19 mouse cellular contexts compared by ENCODE assay signal in genomic region chr4:8366978-8367377, GRCm38 (mm10).
A peak's percentile ranks its signal among the peaks of the same experiment; 100 is the strongest.
DNase-seq lines count a peak whose midpoint lies in the region; ATAC-seq and TF ChIP-seq lines count a peak whose summit lies in the region.
"Had no signal": no experiment of that assay in that cellular context is flagged by ENCODE, and none has a peak within 500 bp of the region (broad histone marks: within the 10 kb centered on the region; RNA-seq: fewer than 3 reads in every experiment).

No protein-coding gene starts in this region.

- 73% methylated on average over 4 of the region's 4 CpGs for WGBS in hindbrain, embryonic 15.5 days
- WGBS in hindbrain, embryonic 10.5 days: 86% methylated on average over 4 of the region's 4 CpGs
- 63% methylated on average over 4 of the region's 4 CpGs for WGBS in liver, adult 2 months
- 80% methylated on average over 4 of the region's 4 CpGs for WGBS in liver, embryonic 11.5 days
- WGBS in neural tube, embryonic 14.5 days: 77% methylated on average over 4 of the region's 4 CpGs

- peak; percentile 67; the same call in 1 of the 2 replicates for ATAC-seq in hindbrain, embryonic 15.5 days (ENCODE audit: low FRiP score, low read depth)
- ATAC-seq in liver, embryonic 11.5 days (replicated peaks; ENCODE audit: low FRiP score): no peak
- 0 out of 2 replicates have a peak, but pooled peaks have one; percentile 29 for ATAC-seq in neural tube, embryonic 14.5 days (ENCODE audit: low read depth)
- ATAC-seq: liver, embryonic 12.5 days had no signal

- DNase-seq in hindbrain, embryonic 10.5 days (ENCODE audit: low spot score): no peak
- DNase-seq in liver, adult 2 months (ENCODE audit: extremely low read depth, low read depth, low spot score): peak; percentile 46
- DNase-seq in liver, embryonic 11.5 days (ENCODE audit: low spot score): no peak
- peak; percentile 59 for DNase-seq in retina, postnatal 1 day
- DNase-seq in adrenal gland, postnatal 4 days (ENCODE audit: low spot score in 2 of 2): no peak
- DNase-seq: cerebellum, adult 8-10 months; cerebellum, postnatal 36 days; gastrocnemius, postnatal 14 days; heart, adult 11 months; kidney, adult 18-20 months; left cerebral cortex, postnatal 4 days had no signal

- no peak overlapping the region for H3K4me2 ChIP-seq in hindbrain, embryonic 15.5 days
- H3K4me2 ChIP-seq in liver, embryonic 11.5 days: no peak overlapping the region
- no peak overlapping the region for H3K4me2 ChIP-seq in neural tube, embryonic 14.5 days (ENCODE audit: low read depth, low read length)
- H3K4me2 ChIP-seq: embryonic facial prominence, embryonic 13.5 days; liver, embryonic 12.5 days had no signal

- H3K79me2 ChIP-seq in liver, adult 2 months (ENCODE audit: control insufficient read depth, insufficient read depth, low read length): no peaks in the 10 kb centered on the region

- H3K36me3 ChIP-seq in hindbrain, embryonic 15.5 days: no peaks in the 10 kb centered on the region
- no peaks in the 10 kb centered on the region for H3K36me3 ChIP-seq in hindbrain, embryonic 10.5 days
- no peaks in the 10 kb centered on the region for H3K36me3 ChIP-seq in liver, adult 2 months (ENCODE audit: control insufficient read depth, insufficient read depth, low read length)
- H3K36me3 ChIP-seq in liver, embryonic 11.5 days (ENCODE audit: control insufficient read depth, insufficient read depth, low read length): no peaks in the 10 kb centered on the region
- no peaks in the 10 kb centered on the region for H3K36me3 ChIP-seq in neural tube, embryonic 14.5 days (ENCODE audit: control insufficient read depth, insufficient read depth, low read length)
- H3K36me3 ChIP-seq: embryonic facial prominence, embryonic 13.5 days; G1E; liver, embryonic 12.5 days had no signal

- no peak overlapping the region for H3K9ac ChIP-seq in hindbrain, embryonic 15.5 days
- H3K9ac ChIP-seq in liver, adult 2 months (ENCODE audit: low read depth, low read length): no peak overlapping the region
- H3K9ac ChIP-seq in liver, embryonic 11.5 days (ENCODE audit: low read depth, low read length): no peak overlapping the region
- no peak overlapping the region for H3K9ac ChIP-seq in neural tube, embryonic 14.5 days (replicated peaks; ENCODE audit: low read depth, low read length)
- H3K9ac ChIP-seq: embryonic facial prominence, embryonic 13.5 days; forebrain, postnatal 0 days; liver, embryonic 12.5 days had no signal

- H3K4me1 ChIP-seq in hindbrain, embryonic 15.5 days (replicated peaks): no peaks in the 10 kb centered on the region
- no peaks in the 10 kb centered on the region for H3K4me1 ChIP-seq in hindbrain, embryonic 10.5 days (replicated peaks)
- H3K4me1 ChIP-seq in liver, adult 2 months (ENCODE audit: control insufficient read depth, insufficient read depth, low read length): peaks cover 8% of the 10 kb centered on the region; the same call in 1 of the 2 replicates
- H3K4me1 ChIP-seq in liver, embryonic 11.5 days (replicated peaks; ENCODE audit: control insufficient read depth, insufficient read depth, low read length): no peaks in the 10 kb centered on the region
- H3K4me1 ChIP-seq in neural tube, embryonic 14.5 days (ENCODE audit: control insufficient read depth, insufficient read depth, low read length): no peaks in the 10 kb centered on the region
- H3K4me1 ChIP-seq: liver, embryonic 12.5 days had no signal

- TF ChIP-seq CTCF in liver, adult 2 months (IDR thresholded peaks at IDR 0.05; ENCODE audit: low read depth, low read length): no peak

- no peaks in the 10 kb centered on the region for H3K9me3 ChIP-seq in hindbrain, embryonic 15.5 days
- no peaks in the 10 kb centered on the region for H3K9me3 ChIP-seq in hindbrain, embryonic 10.5 days
- H3K9me3 ChIP-seq in liver, embryonic 11.5 days (ENCODE audit: control insufficient read depth, low read length): no peaks in the 10 kb centered on the region
- no peaks in the 10 kb centered on the region for H3K9me3 ChIP-seq in neural tube, embryonic 14.5 days (ENCODE audit: control insufficient read depth, low read length)
- H3K9me3 ChIP-seq: embryonic facial prominence, embryonic 13.5 days; G1E; liver, embryonic 12.5 days had no signal

- H3K4me3 ChIP-seq in hindbrain, embryonic 15.5 days: no peak overlapping the region
- H3K4me3 ChIP-seq in hindbrain, embryonic 10.5 days: no peak overlapping the region
- no peak overlapping the region for H3K4me3 ChIP-seq in liver, adult 2 months (ENCODE audit: insufficient read depth, low read depth, low read length)
- H3K4me3 ChIP-seq in liver, embryonic 11.5 days (ENCODE audit: low read depth, low read length): no peak overlapping the region
- no peak overlapping the region for H3K4me3 ChIP-seq in neural tube, embryonic 14.5 days (ENCODE audit: low read depth, low read length)
- H3K4me3 ChIP-seq: embryonic facial prominence, embryonic 13.5 days; liver, embryonic 12.5 days had no signal

- no peaks in the 10 kb centered on the region for H3K27me3 ChIP-seq in hindbrain, embryonic 15.5 days
- H3K27me3 ChIP-seq in hindbrain, embryonic 10.5 days (ENCODE audit: insufficient read depth, poor library complexity, severe bottlenecking): no peaks in the 10 kb centered on the region
- no peaks in the 10 kb centered on the region for H3K27me3 ChIP-seq in liver, adult 2 months (ENCODE audit: control insufficient read depth, insufficient read depth, low read length)
- no peaks in the 10 kb centered on the region for H3K27me3 ChIP-seq in liver, embryonic 11.5 days (replicated peaks; ENCODE audit: control insufficient read depth, insufficient read depth, low read length)
- no peaks in the 10 kb centered on the region for H3K27me3 ChIP-seq in neural tube, embryonic 14.5 days (ENCODE audit: control insufficient read depth, insufficient read depth, low read length)
- H3K27me3 ChIP-seq: CH12.LX; embryonic facial prominence, embryonic 13.5 days; liver, embryonic 12.5 days had no signal

- 0 out of 2 replicates have a peak overlapping the region, but pooled peaks have one; percentile 15 for H3K27ac ChIP-seq in hindbrain, embryonic 15.5 days (replicated peaks)
- no peak overlapping the region for H3K27ac ChIP-seq in hindbrain, embryonic 10.5 days
- H3K27ac ChIP-seq in liver, adult 2 months (replicated peaks; ENCODE audit: insufficient read depth, low read depth, low read length): no peak overlapping the region
- no peak overlapping the region for H3K27ac ChIP-seq in liver, embryonic 11.5 days (ENCODE audit: low read depth, low read length)
- no peak overlapping the region for H3K27ac ChIP-seq in neural tube, embryonic 14.5 days (ENCODE audit: low read depth, low read length)
- H3K27ac ChIP-seq: embryonic facial prominence, embryonic 13.5 days; left cerebral cortex, adult 2 months; liver, embryonic 12.5 days had no signal

- TF ChIP-seq POLR2A in liver, adult 2 months (IDR thresholded peaks at IDR 0.05; ENCODE audit: extremely low read depth, insufficient read depth, low read length): no peak

Comparison
In these comparisons a context has a peak if more than half of its experiments do, and no peak if none do; other contexts are left out.
1. DNase-seq: peak in liver, adult 2 months (single experiment) and retina, postnatal 1 day (single experiment); none in hindbrain, embryonic 10.5 days (single experiment), liver, embryonic 11.5 days (single experiment) and adrenal gland, postnatal 4 days (0 of 2).